Mouse (Mus musculus): ENCODE measurements around the gene Chrna3. TPM values are rescaled to one million over a fixed set of nuclear protein-coding genes. Genes with fewer than 3 reads are reported as not detected.

Chrna3 gene
- total and polyA plus RNA-seq, 3 experiments, result 0.05 TPM; not detected in 2

- H3K4me3 ChIP-seq (ENCODE audit: low read depth, low read length), result peak overlapping the region; percentile 31; the same call in 1 of the 2 replicates
- peaks cover 7% of the 10 kb centered on the region for H3K27me3 ChIP-seq (ENCODE audit: insufficient read depth, low read length)
- H3K4me1 ChIP-seq (ENCODE audit: insufficient read depth, low read depth, low read length), result peaks cover 33% of the 10 kb centered on the region
- H3K9me3 ChIP-seq (replicated peaks), result no peaks in the 10 kb centered on the region
- ATAC-seq (ENCODE audit: extremely low read depth, insufficient number of reproducible peaks, low FRiP score, poor library complexity, severe bottlenecking) (peak; percentile 72), DNase-seq (ENCODE audit: low spot score) (peak; percentile 53)
- TF ChIP-seq GATA2 (IDR thresholded peaks at IDR 0.05; ENCODE audit: borderline replicate concordance, low read depth, low read length) (no peak), TAL1 (conservative IDR thresholded peaks at IDR 0.05; ENCODE audit: low read depth, low read length) (peak; percentile 38), POLR2AphosphoS5 (IDR thresholded peaks at IDR 0.05; ENCODE audit: insufficient replicate concordance, low read depth, low read length) (no peak), GATA1 (IDR thresholded peaks at IDR 0.05; ENCODE audit: borderline replicate concordance, low read length) (no peak)
- no peaks in the 10 kb centered on the region for H3K36me3 ChIP-seq (replicated peaks)
These were observed 15.6 kb downstream of the Chrna3 start for GRCm38 (mm10) chr9:55010588-55011350.

GRCm38 (mm10) chr9:55009692-55010091 is 16.7 kb downstream of the Chrna3 start:
- H3K9me3 ChIP-seq (replicated peaks), result no peaks in the 10 kb centered on the region
- ATAC-seq (ENCODE audit: extremely low read depth, insufficient number of reproducible peaks, low FRiP score, poor library complexity, severe bottlenecking), result peak; percentile 72
- H3K4me3 ChIP-seq (ENCODE audit: low read depth, low read length), result no peak overlapping the region; the same call in 1 of the 2 replicates
- no peak for DNase-seq (ENCODE audit: low spot score)
- peaks cover 33% of the 10 kb centered on the region for H3K4me1 ChIP-seq (ENCODE audit: insufficient read depth, low read depth, low read length)
- TF ChIP-seq TAL1 (conservative IDR thresholded peaks at IDR 0.05; ENCODE audit: low read depth, low read length) (peak; percentile 61), GATA1 (IDR thresholded peaks at IDR 0.05; ENCODE audit: borderline replicate concordance, low read length) (no peak)
- no peaks in the 10 kb centered on the region for H3K36me3 ChIP-seq (replicated peaks)
- peaks cover 3% of the 10 kb centered on the region; the same call in 1 of the 2 replicates for H3K27me3 ChIP-seq (ENCODE audit: insufficient read depth, low read length)

GRCm38 (mm10) chr9:55003609-55004008 is 22.8 kb downstream of the Chrna3 start:
- peaks cover 21% of the 10 kb centered on the region for H3K4me1 ChIP-seq (ENCODE audit: insufficient read depth, low read depth, low read length)
- H3K4me3 ChIP-seq (ENCODE audit: low read depth, low read length), result no peak overlapping the region
- no peak; the same call in 1 of the 2 replicates for ATAC-seq (ENCODE audit: extremely low read depth, insufficient number of reproducible peaks, low FRiP score, poor library complexity, severe bottlenecking)
- TF ChIP-seq TAL1 (conservative IDR thresholded peaks at IDR 0.05; ENCODE audit: low read depth, low read length), result no peak
- no peak for TF ChIP-seq CTCF (IDR thresholded peaks at IDR 0.05; ENCODE audit: low read depth, low read length)
- no peak for TF ChIP-seq GATA1 (IDR thresholded peaks at IDR 0.05; ENCODE audit: borderline replicate concordance, low read length)
- TF ChIP-seq POLR2AphosphoS5 (IDR thresholded peaks at IDR 0.05; ENCODE audit: insufficient replicate concordance, low read depth, low read length), result no peak
- no peak for TF ChIP-seq GATA2 (IDR thresholded peaks at IDR 0.05; ENCODE audit: borderline replicate concordance, low read depth, low read length)
- no peaks in the 10 kb centered on the region for H3K9me3 ChIP-seq (replicated peaks)
- no peak for DNase-seq (ENCODE audit: low spot score)
- no peaks in the 10 kb centered on the region for H3K36me3 ChIP-seq (replicated peaks)
- H3K27me3 ChIP-seq (ENCODE audit: insufficient read depth, low read length), result peaks cover 4% of the 10 kb centered on the region; the same call in 1 of the 2 replicates

- Histone ChIP-seq H3K36me3 (replicated peaks) (no peaks in the 10 kb centered on the region), H3K27me3 (ENCODE audit: insufficient read depth, low read length) (peaks cover 12% of the 10 kb centered on the region), H3K9me3 (replicated peaks) (no peaks in the 10 kb centered on the region), H3K4me1 (ENCODE audit: insufficient read depth, low read depth, low read length) (peaks cover 40% of the 10 kb centered on the region), H3K4me3 (ENCODE audit: low read depth, low read length) (no peak overlapping the region)
- no peak for TF ChIP-seq CTCF (IDR thresholded peaks at IDR 0.05; ENCODE audit: low read depth, low read length)
- TF ChIP-seq GATA1 (IDR thresholded peaks at IDR 0.05; ENCODE audit: borderline replicate concordance, low read length), result no peak
- no peak for TF ChIP-seq GATA2 (IDR thresholded peaks at IDR 0.05; ENCODE audit: borderline replicate concordance, low read depth, low read length)
- TF ChIP-seq POLR2AphosphoS5 (IDR thresholded peaks at IDR 0.05; ENCODE audit: insufficient replicate concordance, low read depth, low read length), result no peak
- TF ChIP-seq TAL1 (conservative IDR thresholded peaks at IDR 0.05; ENCODE audit: low read depth, low read length), result peak; percentile 95
- peak; percentile 88 for ATAC-seq (ENCODE audit: extremely low read depth, insufficient number of reproducible peaks, low FRiP score, poor library complexity, severe bottlenecking)
- DNase-seq (ENCODE audit: low spot score), result peak; percentile 22
These were observed 30.7 kb downstream of the Chrna3 start for GRCm38 (mm10) chr9:54995645-54996044.

- DNase-seq (ENCODE audit: low spot score) (no peak), ATAC-seq (ENCODE audit: extremely low read depth, insufficient number of reproducible peaks, low FRiP score, poor library complexity, severe bottlenecking) (no peak)
- Histone ChIP-seq H3K4me3 (ENCODE audit: low read depth, low read length) (no peak overlapping the region), H3K27me3 (ENCODE audit: insufficient read depth, low read length) (peaks cover 9% of the 10 kb centered on the region), H3K4me1 (ENCODE audit: insufficient read depth, low read depth, low read length) (peaks cover 47% of the 10 kb centered on the region), H3K9me3 (replicated peaks) (no peaks in the 10 kb centered on the region), H3K36me3 (replicated peaks) (no peaks in the 10 kb centered on the region)
- TF ChIP-seq GATA2 (IDR thresholded peaks at IDR 0.05; ENCODE audit: borderline replicate concordance, low read depth, low read length) (no peak), TAL1 (conservative IDR thresholded peaks at IDR 0.05; ENCODE audit: low read depth, low read length) (no peak), GATA1 (IDR thresholded peaks at IDR 0.05; ENCODE audit: borderline replicate concordance, low read length) (no peak), POLR2AphosphoS5 (IDR thresholded peaks at IDR 0.05; ENCODE audit: insufficient replicate concordance, low read depth, low read length) (no peak), CTCF (IDR thresholded peaks at IDR 0.05; ENCODE audit: low read depth, low read length) (no peak)
These were observed 32.0 kb downstream of the Chrna3 start for GRCm38 (mm10) chr9:54994381-54994780.

GRCm38 (mm10) chr9:54990362-54990761 is 36.0 kb downstream of the Chrna3 start:
- DNase-seq (ENCODE audit: low spot score), result no peak
- ATAC-seq (ENCODE audit: extremely low read depth, insufficient number of reproducible peaks, low FRiP score, poor library complexity, severe bottlenecking), result no peak

More at GRCm38 (mm10) chr9:54990362-54990761, 36.0 kb downstream of the Chrna3 start:
- TF ChIP-seq GATA2 (IDR thresholded peaks at IDR 0.05; ENCODE audit: borderline replicate concordance, low read depth, low read length) (no peak), GATA1 (IDR thresholded peaks at IDR 0.05; ENCODE audit: borderline replicate concordance, low read length) (no peak), POLR2AphosphoS5 (IDR thresholded peaks at IDR 0.05; ENCODE audit: insufficient replicate concordance, low read depth, low read length) (no peak), CTCF (IDR thresholded peaks at IDR 0.05; ENCODE audit: low read depth, low read length) (no peak), TAL1 (conservative IDR thresholded peaks at IDR 0.05; ENCODE audit: low read depth, low read length) (no peak)
- no peaks in the 10 kb centered on the region for H3K36me3 ChIP-seq (replicated peaks)
- H3K4me3 ChIP-seq (ENCODE audit: low read depth, low read length), result no peak overlapping the region
- H3K9me3 ChIP-seq (replicated peaks), result no peaks in the 10 kb centered on the region
- H3K4me1 ChIP-seq (ENCODE audit: insufficient read depth, low read depth, low read length), result peaks cover 31% of the 10 kb centered on the region
- H3K27me3 ChIP-seq (ENCODE audit: insufficient read depth, low read length), result peaks cover 14% of the 10 kb centered on the region
